Comparison of ENCODE assay signal across 9 mouse cellular contexts in the genomic region with DNA sequence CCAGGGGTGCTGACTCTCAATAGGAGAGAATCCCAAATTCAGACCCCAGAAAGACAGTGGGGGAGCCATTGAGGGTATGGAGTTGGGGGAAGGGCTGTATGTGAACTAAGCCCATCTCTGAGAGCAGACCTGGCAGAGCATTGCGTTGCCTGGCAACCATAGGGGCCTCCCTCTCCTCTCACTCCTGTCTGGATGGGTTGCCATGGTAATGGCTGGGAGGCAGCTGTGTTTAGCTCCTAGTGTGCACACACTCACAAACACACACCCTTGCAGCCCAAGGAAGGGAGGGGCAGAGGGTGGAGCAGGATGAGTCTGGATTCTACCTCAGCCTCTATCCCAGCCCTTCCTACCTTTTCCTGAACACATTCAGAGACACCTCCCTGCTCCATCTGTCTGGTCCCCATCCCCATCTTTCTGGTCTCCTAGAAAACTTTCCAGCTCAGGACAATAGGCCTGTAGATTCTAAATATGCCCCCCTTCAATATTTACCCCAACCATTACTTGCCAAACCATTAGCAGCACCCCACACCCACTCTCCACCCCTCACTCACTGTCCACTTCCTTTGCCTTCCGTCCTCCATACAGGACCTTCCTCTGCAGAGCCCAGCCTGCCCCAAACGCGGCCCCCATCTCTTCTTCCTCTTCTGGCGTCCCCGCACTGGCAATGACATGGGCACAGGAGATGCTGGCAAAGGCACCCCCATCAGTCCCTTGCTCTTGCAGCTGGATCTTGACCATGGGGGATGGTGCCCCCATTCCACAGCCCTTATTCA. TPM values are rescaled to one million over a fixed set of nuclear protein-coding genes. Genes with fewer than 3 reads are reported as not detected.
DNase-seq lines count a peak whose midpoint lies in the region; ATAC-seq lines count a peak whose summit lies in the region.
"Had no signal": no experiment of that assay in that cellular context is flagged by ENCODE, and none has a peak within 500 bp of the region (broad histone marks: within the 10 kb centered on the region; RNA-seq: fewer than 3 reads in every experiment).

No protein-coding gene starts in this region.

- H3K4me3 ChIP-seq in embryonic facial prominence, embryonic 10.5 days, result peak overlapping the region; percentile 15
- H3K4me3 ChIP-seq in hindbrain, embryonic 15.5 days, result peak overlapping the region; percentile 30
- no peak overlapping the region for H3K4me3 ChIP-seq in limb, embryonic 13.5 days

- peaks cover 67% of the 10 kb centered on the region for H3K36me3 ChIP-seq in embryonic facial prominence, embryonic 10.5 days (replicated peaks)
- peaks cover 40% of the 10 kb centered on the region for H3K36me3 ChIP-seq in hindbrain, embryonic 15.5 days
- H3K36me3 ChIP-seq in limb, embryonic 13.5 days, result peaks cover 71% of the 10 kb centered on the region

- intact Hi-C loops in heart, postnatal 25 days (cut with DNase I), result loop anchor here (5.0 kb wide), 1 partner anchor 47 kb away; no protein-coding TSS in a partner anchor
- intact Hi-C loops in heart, postnatal 36 days (cut with DNase I), result no loop called here

- H3K4me1 ChIP-seq in embryonic facial prominence, embryonic 10.5 days, result peaks cover 52% of the 10 kb centered on the region
- peaks cover 57% of the 10 kb centered on the region for H3K4me1 ChIP-seq in hindbrain, embryonic 15.5 days (replicated peaks)
- peaks cover 34% of the 10 kb centered on the region for H3K4me1 ChIP-seq in limb, embryonic 13.5 days

- H3K4me2 ChIP-seq in hindbrain, embryonic 15.5 days, result peak overlapping the region; percentile 58
- no peak overlapping the region for H3K4me2 ChIP-seq in limb, embryonic 13.5 days (replicated peaks)

- H3K9me3 ChIP-seq in embryonic facial prominence, embryonic 10.5 days, result no peaks in the 10 kb centered on the region
- H3K9me3 ChIP-seq in hindbrain, embryonic 15.5 days, result no peaks in the 10 kb centered on the region
- H3K9me3 ChIP-seq in limb, embryonic 13.5 days, result no peaks in the 10 kb centered on the region

- DNase-seq in MN1 (ENCODE audit: low spot score), result peak; percentile 93
- DNase-seq in embryonic facial prominence, embryonic 10.5 days (ENCODE audit: low spot score), result peak; percentile 84
- DNase-seq in right cerebral cortex, postnatal 14 days, result peak; percentile 82
- no peak for DNase-seq in heart, adult 9 months (ENCODE audit: low spot score in 2 of 2)
- DNase-seq in heart, postnatal 25 days (ENCODE audit: low spot score), result no peak
- DNase-seq in heart, postnatal 36 days, result no peak

- WGBS in embryonic facial prominence, embryonic 10.5 days, result 70% methylated on average over 6 of the region's 6 CpGs
- 35% methylated on average over 6 of the region's 6 CpGs for WGBS in hindbrain, embryonic 15.5 days
- 70% methylated on average over 6 of the region's 6 CpGs for WGBS in limb, embryonic 13.5 days

- ATAC-seq in hindbrain, embryonic 15.5 days (ENCODE audit: low FRiP score, low read depth), result peak; percentile 94
- peak; percentile 60; the same call in 1 of the 2 replicates for ATAC-seq in limb, embryonic 13.5 days (ENCODE audit: low FRiP score, low read depth)

- peak overlapping the region; percentile 39 for H3K9ac ChIP-seq in hindbrain, embryonic 15.5 days
- H3K9ac ChIP-seq in limb, embryonic 13.5 days, result 0 out of 2 replicates have a peak overlapping the region, but pooled peaks have one; percentile 19

- H3K27me3 ChIP-seq in embryonic facial prominence, embryonic 10.5 days (replicated peaks; ENCODE audit: low read depth, poor library complexity, severe bottlenecking), result 0 out of 2 replicates have a peak, but pooled peaks cover 7% of the 10 kb centered on the region
- H3K27me3 ChIP-seq in hindbrain, embryonic 15.5 days, result no peaks in the 10 kb centered on the region
- no peaks in the 10 kb centered on the region for H3K27me3 ChIP-seq in limb, embryonic 13.5 days

- peak overlapping the region; percentile 83 for H3K27ac ChIP-seq in embryonic facial prominence, embryonic 10.5 days (replicated peaks)
- peak overlapping the region; percentile 92 for H3K27ac ChIP-seq in hindbrain, embryonic 15.5 days (replicated peaks)
- peak overlapping the region; percentile 22; the same call in 1 of the 2 replicates for H3K27ac ChIP-seq in limb, embryonic 13.5 days
- H3K27ac ChIP-seq: kidney, postnatal 0 days had no signal

RNA-seq across cellular contexts. Expression of gene Nyap1, which starts 6.9 kb away (rescaled TPM):
- polyA plus RNA-seq in embryonic facial prominence, embryonic 10.5 days (2016; fragmentation: Nextera tagmentation; extraction: Ambion mirVana), result 3.0 and 3.6 TPM in 2 replicates
- 44.1 and 48.5 TPM in 2 replicates for polyA plus RNA-seq in hindbrain, embryonic 15.5 days (2015; fragmentation: Nextera tagmentation; extraction: Ambion mirVana)
- polyA plus RNA-seq in limb, embryonic 13.5 days (2015; fragmentation: Nextera tagmentation; extraction: Ambion mirVana), result 2.9 and 4.0 TPM in 2 replicates
- total RNA-seq in heart, postnatal 25 days (2021), result under 1 TPM; 0.98 to 0.99 TPM
- 1 to 10 TPM in 1 of 2 experiments, under 1 TPM in 1; 0.81 to 1.1 TPM for total RNA-seq in heart, postnatal 36 days (2021)

RNA-seq across cellular contexts. Expression of gene Tsc22d4, which starts 11.1 kb away (rescaled TPM):
- polyA plus RNA-seq in embryonic facial prominence, embryonic 10.5 days (2016; fragmentation: Nextera tagmentation; extraction: Ambion mirVana), result 89.8 and 94.3 TPM in 2 replicates
- 84.5 and 88.6 TPM in 2 replicates for polyA plus RNA-seq in hindbrain, embryonic 15.5 days (2015; fragmentation: Nextera tagmentation; extraction: Ambion mirVana)
- 128 and 134 TPM in 2 replicates for polyA plus RNA-seq in limb, embryonic 13.5 days (2015; fragmentation: Nextera tagmentation; extraction: Ambion mirVana)
- 100 to 1,000 TPM; 282 to 288 TPM for total RNA-seq in heart, postnatal 25 days (2021)
- total RNA-seq in heart, postnatal 36 days (2021), result 100 to 1,000 TPM; 260 to 268 TPM

RNA-seq across cellular contexts. Expression of gene Ppp1r35, which starts 44.2 kb away (rescaled TPM):
- polyA plus RNA-seq in embryonic facial prominence, embryonic 10.5 days (2016; fragmentation: Nextera tagmentation; extraction: Ambion mirVana), result 47.9 and 49.1 TPM in 2 replicates
- polyA plus RNA-seq in hindbrain, embryonic 15.5 days (2015; fragmentation: Nextera tagmentation; extraction: Ambion mirVana), result 43.4 and 44.7 TPM in 2 replicates
- 26.5 and 27.2 TPM in 2 replicates for polyA plus RNA-seq in limb, embryonic 13.5 days (2015; fragmentation: Nextera tagmentation; extraction: Ambion mirVana)
- 10 to 100 TPM; 11.1 to 13.4 TPM for total RNA-seq in heart, postnatal 25 days (2021)
- total RNA-seq in heart, postnatal 36 days (2021), result 10 to 100 TPM; 10.7 to 12.3 TPM

RNA-seq across cellular contexts. Expression of gene Agfg2, which starts 49.9 kb away (rescaled TPM):
- polyA plus RNA-seq in embryonic facial prominence, embryonic 10.5 days (2016; fragmentation: Nextera tagmentation; extraction: Ambion mirVana), result 21.3 and 23.0 TPM in 2 replicates
- polyA plus RNA-seq in hindbrain, embryonic 15.5 days (2015; fragmentation: Nextera tagmentation; extraction: Ambion mirVana), result 20.2 and 20.3 TPM in 2 replicates
- polyA plus RNA-seq in limb, embryonic 13.5 days (2015; fragmentation: Nextera tagmentation; extraction: Ambion mirVana), result 19.4 and 19.7 TPM in 2 replicates
- 10 to 100 TPM; 11.8 to 13.3 TPM for total RNA-seq in heart, postnatal 25 days (2021)
- 10 to 100 TPM; 11.6 to 18.3 TPM for total RNA-seq in heart, postnatal 36 days (2021)

RNA-seq across cellular contexts. Expression of gene Mepce, which starts 53.0 kb away (rescaled TPM):
- polyA plus RNA-seq in embryonic facial prominence, embryonic 10.5 days (2016; fragmentation: Nextera tagmentation; extraction: Ambion mirVana), result 9.1 and 11.5 TPM in 2 replicates
- 9.7 and 11.0 TPM in 2 replicates for polyA plus RNA-seq in hindbrain, embryonic 15.5 days (2015; fragmentation: Nextera tagmentation; extraction: Ambion mirVana)
- polyA plus RNA-seq in limb, embryonic 13.5 days (2015; fragmentation: Nextera tagmentation; extraction: Ambion mirVana), result 11.7 and 11.8 TPM in 2 replicates
- total RNA-seq in heart, postnatal 25 days (2021), result 10 to 100 TPM; 20.6 to 29.3 TPM
- 10 to 100 TPM; 25.6 to 35.3 TPM for total RNA-seq in heart, postnatal 36 days (2021)

Comparison
In these comparisons a context has a peak if more than half of its experiments do, and no peak if none do; other contexts are left out.
1. DNase-seq: peak in MN1 (single experiment), embryonic facial prominence, embryonic 10.5 days (single experiment) and right cerebral cortex, postnatal 14 days (single experiment); none in heart, adult 9 months (0 of 2), heart, postnatal 25 days (single experiment) and heart, postnatal 36 days (0 of 2).
2. H3K27ac ChIP-seq: peak in every context shown above with its lines; median percentile 92 in hindbrain, embryonic 15.5 days; 83 in embryonic facial prominence, embryonic 10.5 days; 22 in limb, embryonic 13.5 days.